In the genomic region with DNA sequence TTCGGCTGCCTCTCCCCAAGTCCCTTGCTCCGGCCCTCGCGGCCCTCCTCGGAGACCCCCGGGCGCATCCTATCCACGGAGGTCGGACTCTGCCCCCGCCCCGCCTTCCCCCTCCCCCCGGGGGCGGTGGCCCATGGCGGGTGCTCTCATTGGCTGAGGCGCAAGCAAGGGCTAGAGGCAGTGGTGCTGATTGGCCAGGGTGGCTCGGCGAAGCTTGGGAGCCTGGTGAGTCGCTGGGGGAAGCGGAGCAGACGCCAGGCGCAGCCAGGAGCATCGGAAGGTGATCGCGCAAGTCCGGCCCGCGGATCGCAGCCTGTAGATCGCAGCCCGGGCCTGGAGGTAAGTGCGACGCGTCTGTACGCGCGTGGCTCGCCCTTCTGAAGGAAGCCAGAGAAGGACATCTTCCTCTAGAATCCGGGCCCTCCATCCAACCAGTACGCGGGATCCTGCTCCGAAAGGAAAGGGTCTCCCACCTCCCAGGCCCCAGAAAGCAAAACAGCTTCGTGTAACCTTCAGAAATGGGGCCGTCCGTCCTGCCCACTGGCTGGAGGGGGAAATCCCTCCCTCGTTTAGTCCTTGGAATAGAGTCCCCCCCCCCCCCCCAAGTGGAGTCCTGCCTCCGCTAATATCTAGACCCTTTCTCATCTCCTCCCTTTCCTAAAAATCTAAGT, we compare ENCODE assay signal across 8 mouse cellular contexts. TPM values are rescaled to one million over a fixed set of nuclear protein-coding genes. Genes with fewer than 3 reads are reported as not detected.
A peak's percentile ranks its signal among the peaks of the same experiment; 100 is the strongest.
DNase-seq lines count a peak whose midpoint lies in the region; ATAC-seq and TF ChIP-seq lines count a peak whose summit lies in the region.

A gene (plus strand): TSS at position 194 of the 671 bp plus-strand sequence.

- no peaks in the 10 kb centered on the region for H3K9me3 ChIP-seq in forebrain, embryonic 11.5 days (ENCODE audit: control insufficient read depth, low read length)
- H3K9me3 ChIP-seq in heart, embryonic 14.5 days (ENCODE audit: control insufficient read depth, low read length), result no peaks in the 10 kb centered on the region
- H3K9me3 ChIP-seq in kidney, postnatal 0 days (replicated peaks; ENCODE audit: low read length), result no peaks in the 10 kb centered on the region
- no peaks in the 10 kb centered on the region for H3K9me3 ChIP-seq in stomach, embryonic 15.5 days

- H3K4me2 ChIP-seq in forebrain, embryonic 11.5 days (ENCODE audit: low read depth, low read length, severe bottlenecking), result peak within 1 kb of the TSS; percentile 76
- H3K4me2 ChIP-seq in heart, embryonic 14.5 days (ENCODE audit: low read length), result peak within 1 kb of the TSS; percentile 94
- peak within 1 kb of the TSS; percentile 76 for H3K4me2 ChIP-seq in kidney, postnatal 0 days (ENCODE audit: low read length)
- peak within 1 kb of the TSS; percentile 42 for H3K4me2 ChIP-seq in myocyte (ENCODE audit: low read depth)
- peak within 1 kb of the TSS; percentile 87 for H3K4me2 ChIP-seq in stomach, embryonic 15.5 days

- H3K9ac ChIP-seq in forebrain, embryonic 11.5 days (ENCODE audit: low read length), result peak within 1 kb of the TSS; percentile 61
- H3K9ac ChIP-seq in heart, embryonic 14.5 days (ENCODE audit: low read length), result peak within 1 kb of the TSS; percentile 76
- peak within 1 kb of the TSS; percentile 65 for H3K9ac ChIP-seq in kidney, postnatal 0 days (ENCODE audit: low read depth, low read length)
- peak within 1 kb of the TSS; percentile 44 for H3K9ac ChIP-seq in stomach, embryonic 15.5 days

- no peak within 1 kb of the TSS for H3ac ChIP-seq in myocyte (ENCODE audit: control insufficient read depth, insufficient read length)

- H3K4me1 ChIP-seq in brown adipose tissue, adult 24 weeks (ENCODE audit: control insufficient read depth, insufficient read depth, insufficient read length, low read length), result no peaks in the 10 kb centered on the region; the same call in 1 of the 2 replicates
- peaks cover 2% of the 10 kb centered on the region for H3K4me1 ChIP-seq in forebrain, embryonic 11.5 days (replicated peaks; ENCODE audit: control insufficient read depth, insufficient read depth, low read length)
- peaks cover 19 to 28% of the 10 kb centered on the region in 2 experiments for H3K4me1 ChIP-seq in heart, embryonic 14.5 days (ENCODE audit: control insufficient read depth in 2 of 2, insufficient read depth in 2 of 2, low read length in 2 of 2)
- peaks cover 16% of the 10 kb centered on the region for H3K4me1 ChIP-seq in kidney, postnatal 0 days (replicated peaks; ENCODE audit: insufficient read depth, low read length)
- H3K4me1 ChIP-seq in stomach, embryonic 15.5 days, result peaks cover 13% of the 10 kb centered on the region

- no peaks in the 10 kb centered on the region for H3K79me2 ChIP-seq in myocyte (ENCODE audit: control insufficient read depth, insufficient read depth)

- peak; percentile 72 for DNase-seq in CD4-positive, CD25-positive, alpha-beta regulatory T cell, adult 2 months (ENCODE audit: low read depth, low spot score)
- peak; percentile 97 for DNase-seq in forebrain, embryonic 11.5 days (ENCODE audit: low spot score)
- DNase-seq in kidney, postnatal 0 days (ENCODE audit: low spot score), result peak; percentile 95
- peak; percentile 83 for DNase-seq in liver

- 1% methylated on average over 46 of the region's 46 CpGs for WGBS in forebrain, embryonic 11.5 days
- WGBS in heart, embryonic 14.5 days, result 1% methylated on average over 44 of the region's 46 CpGs
- WGBS in kidney, postnatal 0 days, result under 1% methylated on average over 45 of the region's 46 CpGs
- under 1% methylated on average over 46 of the region's 46 CpGs for WGBS in stomach, embryonic 15.5 days

- TF ChIP-seq CTCF in kidney, postnatal 0 days (IDR thresholded peaks at IDR 0.05; ENCODE audit: low read depth), result no peak

- ATAC-seq in forebrain, embryonic 11.5 days (replicated peaks; ENCODE audit: low FRiP score), result peak; percentile 100
- ATAC-seq in heart, embryonic 14.5 days (ENCODE audit: insufficient number of reproducible peaks, insufficient read depth, low FRiP score, low read depth), result peak; percentile 95
- ATAC-seq in kidney, postnatal 0 days (replicated peaks; ENCODE audit: low FRiP score, low read depth), result peak; percentile 100
- ATAC-seq in stomach, embryonic 15.5 days (ENCODE audit: insufficient read depth, low FRiP score, low read depth), result peak; percentile 98

- H3K27me3 ChIP-seq in forebrain, embryonic 11.5 days (ENCODE audit: control insufficient read depth, insufficient read depth, low read length), result peaks cover 2% of the 10 kb centered on the region
- H3K27me3 ChIP-seq in heart, embryonic 14.5 days (ENCODE audit: control insufficient read depth, insufficient read depth, low read length), result no peaks in the 10 kb centered on the region
- H3K27me3 ChIP-seq in kidney, postnatal 0 days (ENCODE audit: insufficient read depth, low read length), result no peaks in the 10 kb centered on the region
- peaks cover 25% of the 10 kb centered on the region for H3K27me3 ChIP-seq in myocyte (ENCODE audit: control insufficient read depth, insufficient read depth, insufficient read length)
- no peaks in the 10 kb centered on the region for H3K27me3 ChIP-seq in stomach, embryonic 15.5 days (replicated peaks)

- no peak within 1 kb of the TSS for H3K27ac ChIP-seq in brown adipose tissue, adult 24 weeks (replicated peaks; ENCODE audit: low read depth, low read length)
- H3K27ac ChIP-seq in forebrain, embryonic 11.5 days (ENCODE audit: low read depth, low read length), result no peak within 1 kb of the TSS
- H3K27ac ChIP-seq in heart, embryonic 14.5 days (replicated peaks in 1 of 2; ENCODE audit: control insufficient read depth in 1 of 2, insufficient read depth in 1 of 2, low read depth in 2 of 2, low read length in 2 of 2), result peak within 1 kb of the TSS; percentile 65 to 75; a peak in 3 of 4 replicates
- peak within 1 kb of the TSS; percentile 69; the same call in 1 of the 2 replicates for H3K27ac ChIP-seq in kidney, postnatal 0 days
- H3K27ac ChIP-seq in stomach, embryonic 15.5 days, result peak within 1 kb of the TSS; percentile 44; the same call in 1 of the 2 replicates

- no peaks in the 10 kb centered on the region for H3K36me3 ChIP-seq in forebrain, embryonic 11.5 days (ENCODE audit: control insufficient read depth, insufficient read depth, low read length)
- H3K36me3 ChIP-seq in heart, embryonic 14.5 days (ENCODE audit: control insufficient read depth, insufficient read depth, low read length), result peaks cover 4% of the 10 kb centered on the region; the same call in 1 of the 2 replicates
- H3K36me3 ChIP-seq in kidney, postnatal 0 days (ENCODE audit: insufficient read depth, low read length), result no peaks in the 10 kb centered on the region
- H3K36me3 ChIP-seq in myocyte (ENCODE audit: control insufficient read depth, insufficient read depth), result no peaks in the 10 kb centered on the region
- H3K36me3 ChIP-seq in stomach, embryonic 15.5 days, result no peaks in the 10 kb centered on the region

- peak within 1 kb of the TSS; percentile 64 for H3K4me3 ChIP-seq in brown adipose tissue, adult 24 weeks (ENCODE audit: insufficient read depth, low read depth, low read length)
- peak within 1 kb of the TSS; percentile 47 for H3K4me3 ChIP-seq in forebrain, embryonic 11.5 days (ENCODE audit: low read depth, low read length)
- peak within 1 kb of the TSS; percentile 61 to 69 for H3K4me3 ChIP-seq in heart, embryonic 14.5 days (ENCODE audit: control insufficient read depth in 1 of 2, insufficient read depth in 1 of 2, low read depth in 1 of 2, low read length in 2 of 2)
- peak within 1 kb of the TSS; percentile 49 for H3K4me3 ChIP-seq in kidney, postnatal 0 days (replicated peaks; ENCODE audit: low read depth, low read length)
- no peak within 1 kb of the TSS for H3K4me3 ChIP-seq in myocyte
- H3K4me3 ChIP-seq in stomach, embryonic 15.5 days (replicated peaks), result peak within 1 kb of the TSS; percentile 60

- no peak for TF ChIP-seq POLR2A in myocyte (IDR thresholded peaks at IDR 0.05; ENCODE audit: insufficient read length, low read depth)

TF ChIP-seq in myocyte, 11 proteins besides CTCF, POLR2A, EP300 and RAD21:
- TF ChIP-seq TCF3 (IDR thresholded peaks at IDR 0.05; ENCODE audit: insufficient read length, low read depth) (no peak), MYOD1 (IDR thresholded peaks at IDR 0.05; ENCODE audit: control insufficient read depth in 1 of 3, insufficient read length in 2 of 3, low read depth in 2 of 3) (no peak), CEBPB (IDR thresholded peaks at IDR 0.05; ENCODE audit: insufficient read depth, poor library complexity, severe bottlenecking) (no peak), TCF12 (IDR thresholded peaks at IDR 0.05; ENCODE audit: insufficient read depth, poor library complexity, severe bottlenecking) (no peak), MAX (IDR thresholded peaks at IDR 0.05; ENCODE audit: low read depth) (no peak), REST (IDR thresholded peaks at IDR 0.05; ENCODE audit: insufficient read depth, insufficient read length) (no peak), SRF (IDR thresholded peaks at IDR 0.05; ENCODE audit: control insufficient read depth, insufficient read length, low read depth) (no peak), POLR2AphosphoS2 (IDR thresholded peaks at IDR 0.05; ENCODE audit: insufficient read length, low read depth) (no peak), USF1 (IDR thresholded peaks at IDR 0.05; ENCODE audit: low read depth) (no peak), E2F4 (IDR thresholded peaks at IDR 0.05; ENCODE audit: insufficient read depth) (no peak), MYOG (IDR thresholded peaks at IDR 0.05; ENCODE audit: control insufficient read depth in 1 of 3, insufficient read depth in 1 of 3, insufficient read length in 2 of 3, low read depth in 2 of 3) (no peak)

RNA-seq across cellular contexts. Expression of the gene that starts here (rescaled TPM):
- polyA plus RNA-seq in brown adipose tissue, adult 24 weeks (2012; ENCODE audit: insufficient read depth, insufficient read length, missing spikeins), result 0.54 and 1.7 TPM in 2 replicates
- polyA plus RNA-seq in forebrain, embryonic 11.5 days (2014; fragmentation: Nextera tagmentation; extraction: Ambion mirVana), result 22.2 and 22.7 TPM in 2 replicates
- polyA plus RNA-seq in heart, embryonic 14.5 days (2014; fragmentation: Nextera tagmentation; extraction: Ambion mirVana), result 27.6 and 30.3 TPM in 2 replicates
- 33.9 and 36.6 TPM in 2 replicates for polyA plus RNA-seq in kidney, postnatal 0 days (2015; fragmentation: Nextera tagmentation; extraction: Ambion mirVana)
- 0.04 TPM for polyA plus RNA-seq in myocyte (2012; fragmentation: generic; extraction: Trizol)
- 32.1 and 38.0 TPM in 2 replicates for polyA plus RNA-seq in stomach, embryonic 15.5 days (2015; fragmentation: Nextera tagmentation; extraction: Ambion mirVana)

Comparison
In these comparisons a context has a peak if more than half of its experiments do, and no peak if none do; other contexts are left out.
1. H3K27ac ChIP-seq: peak in heart, embryonic 14.5 days (2 of 2), kidney, postnatal 0 days (single experiment) and stomach, embryonic 15.5 days (single experiment); none in brown adipose tissue, adult 24 weeks (single experiment) and forebrain, embryonic 11.5 days (single experiment).
2. H3K4me2 ChIP-seq: peak in every context shown above with its lines; median percentile 94 in heart, embryonic 14.5 days; 87 in stomach, embryonic 15.5 days; 76 in forebrain, embryonic 11.5 days; 76 in kidney, postnatal 0 days; 42 in myocyte.
3. Peak in every context shown above with its lines, with median percentiles within 50 percentile points of each other: DNase-seq, ATAC-seq and H3K9ac ChIP-seq.